Mouse (Mus musculus): ENCODE measurements around the gene Gipc2. TPM values are rescaled to one million over a fixed set of nuclear protein-coding genes. Genes with fewer than 3 reads are reported as not detected.

Gipc2 gene
- polyA plus RNA-seq, 1 experiment from 2014 or later: 9.3 TPM

GRCm38 (mm10) chr3:152193635-152194097 lies 27.6 kb upstream of the Gipc2 start:
- ATAC-seq (ENCODE audit: low FRiP score, low TSS enrichment) (peak; percentile 98), DNase-seq (peak; percentile 94)
- peak overlapping the region; percentile 65 for H3K4me2 ChIP-seq (ENCODE audit: low read length)
- H3K9me3 ChIP-seq (ENCODE audit: control insufficient read depth, low read length): no peaks in the 10 kb centered on the region
- no peaks in the 10 kb centered on the region for H3K27me3 ChIP-seq (ENCODE audit: control insufficient read depth, insufficient read depth, low read length)
- H3K36me3 ChIP-seq (ENCODE audit: control insufficient read depth, insufficient read depth, low read length): no peaks in the 10 kb centered on the region
- under 1% methylated on average over 17 of the region's 17 CpGs for WGBS
- H3K4me3 ChIP-seq (replicated peaks; ENCODE audit: low read depth, low read length): peak overlapping the region; percentile 52
- peak overlapping the region; percentile 76 for H3K27ac ChIP-seq (replicated peaks; ENCODE audit: low read depth, low read length)
- H3K4me1 ChIP-seq (ENCODE audit: control insufficient read depth, insufficient read depth, low read length): peaks cover 12% of the 10 kb centered on the region
- peak overlapping the region; percentile 60 for H3K9ac ChIP-seq (replicated peaks; ENCODE audit: low read length)

GRCm38 (mm10) chr3:152193177-152193576 lies 27.1 kb upstream of the Gipc2 start:
- no peak for DNase-seq
- no peaks in the 10 kb centered on the region for H3K27me3 ChIP-seq (ENCODE audit: control insufficient read depth, insufficient read depth, low read length)
- peak overlapping the region; percentile 60 for H3K9ac ChIP-seq (replicated peaks; ENCODE audit: low read length)
- H3K4me3 ChIP-seq (replicated peaks; ENCODE audit: low read depth, low read length): peak overlapping the region; percentile 52
- no peak for ATAC-seq (ENCODE audit: low FRiP score, low TSS enrichment)
- no peaks in the 10 kb centered on the region for H3K36me3 ChIP-seq (ENCODE audit: control insufficient read depth, insufficient read depth, low read length)
- H3K4me2 ChIP-seq (ENCODE audit: low read length): peak overlapping the region; percentile 65
- H3K27ac ChIP-seq (replicated peaks; ENCODE audit: low read depth, low read length): peak overlapping the region; percentile 76
- H3K9me3 ChIP-seq (ENCODE audit: control insufficient read depth, low read length): no peaks in the 10 kb centered on the region
- whole genome bisulfite sequencing: 9% methylated on average over 7 of the region's 7 CpGs
- peaks cover 12% of the 10 kb centered on the region for H3K4me1 ChIP-seq (ENCODE audit: control insufficient read depth, insufficient read depth, low read length)

GRCm38 (mm10) chr3:152192238-152192931 lies 26.4 kb upstream of the Gipc2 start:
- Histone ChIP-seq H3K4me2 (ENCODE audit: low read length) (peak overlapping the region; percentile 55), H3K4me3 (replicated peaks; ENCODE audit: low read depth, low read length) (peak overlapping the region; percentile 52), H3K36me3 (ENCODE audit: control insufficient read depth, insufficient read depth, low read length) (no peaks in the 10 kb centered on the region), H3K9ac (replicated peaks; ENCODE audit: low read length) (no peak overlapping the region; the same call in none of the 2 replicates), H3K4me1 (ENCODE audit: control insufficient read depth, insufficient read depth, low read length) (peaks cover 12% of the 10 kb centered on the region), H3K9me3 (ENCODE audit: control insufficient read depth, low read length) (no peaks in the 10 kb centered on the region), H3K27me3 (ENCODE audit: control insufficient read depth, insufficient read depth, low read length) (no peaks in the 10 kb centered on the region), H3K27ac (replicated peaks; ENCODE audit: low read depth, low read length) (no peak overlapping the region)
- DNase-seq: peak; percentile 56
- WGBS: 62% methylated on average over 10 of the region's 11 CpGs
- no peak for ATAC-seq (ENCODE audit: low FRiP score, low TSS enrichment)

- Histone ChIP-seq H3K27ac (replicated peaks; ENCODE audit: low read depth, low read length) (no peak overlapping the region), H3K4me2 (ENCODE audit: low read length) (peak overlapping the region; percentile 55), H3K4me3 (replicated peaks; ENCODE audit: low read depth, low read length) (peak overlapping the region; percentile 52), H3K4me1 (ENCODE audit: control insufficient read depth, insufficient read depth, low read length) (peaks cover 12% of the 10 kb centered on the region), H3K9ac (replicated peaks; ENCODE audit: low read length) (peak overlapping the region; percentile 29), H3K36me3 (ENCODE audit: control insufficient read depth, insufficient read depth, low read length) (no peaks in the 10 kb centered on the region), H3K9me3 (ENCODE audit: control insufficient read depth, low read length) (no peaks in the 10 kb centered on the region), H3K27me3 (ENCODE audit: control insufficient read depth, insufficient read depth, low read length) (no peaks in the 10 kb centered on the region)
- peak; percentile 17 for DNase-seq
- no peak for ATAC-seq (ENCODE audit: low FRiP score, low TSS enrichment)
- 63% methylated on average over 6 of the region's 6 CpGs for WGBS
Measured at GRCm38 (mm10) chr3:152191791-152192237, 25.8 kb upstream of the Gipc2 start.

DNA sequence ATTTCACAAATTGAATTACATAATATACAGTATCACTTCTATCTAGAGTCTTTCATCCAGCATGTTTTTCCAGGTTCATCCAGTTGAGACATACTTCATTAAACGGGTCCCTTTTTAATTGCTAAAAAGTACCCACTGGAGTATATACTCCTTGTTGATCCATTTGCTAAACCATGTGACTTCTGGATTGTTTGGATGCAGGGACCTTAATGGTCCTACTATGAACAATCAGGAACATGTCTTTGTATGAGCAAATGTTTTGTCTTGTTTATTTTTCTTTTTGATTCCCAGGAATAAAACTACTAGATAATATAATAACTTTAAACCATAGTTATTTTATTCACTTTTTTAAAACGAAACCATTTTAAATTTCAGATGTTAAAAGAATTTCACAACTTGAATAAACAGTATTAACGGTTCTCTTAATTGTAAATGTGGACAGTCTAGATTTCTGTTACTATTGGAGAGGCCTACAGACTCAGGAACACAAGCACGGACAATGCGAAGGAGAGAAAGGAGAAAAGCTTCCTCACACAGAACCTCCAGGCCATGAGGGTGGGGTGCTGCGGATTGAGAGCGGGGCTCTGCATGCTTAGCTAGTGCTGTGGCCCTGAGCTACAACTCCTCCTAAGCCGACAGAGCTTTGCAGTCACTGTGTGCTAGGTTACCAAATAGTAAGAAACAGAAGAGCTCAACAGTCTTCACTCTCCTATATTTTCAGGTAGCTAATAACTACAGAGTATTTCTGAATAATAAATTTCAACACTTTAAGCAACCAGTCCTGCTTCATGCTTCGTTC lies 24.8 kb upstream of the Gipc2 start:
- no peak overlapping the region for H3K4me3 ChIP-seq (replicated peaks; ENCODE audit: low read depth, low read length)
- DNase-seq (peak; percentile 13), ATAC-seq (ENCODE audit: low FRiP score, low TSS enrichment) (no peak)
- no peaks in the 10 kb centered on the region for H3K9me3 ChIP-seq (ENCODE audit: control insufficient read depth, low read length)
- H3K4me1 ChIP-seq (ENCODE audit: control insufficient read depth, insufficient read depth, low read length): peaks cover 12% of the 10 kb centered on the region
- H3K27ac ChIP-seq (replicated peaks; ENCODE audit: low read depth, low read length): no peak overlapping the region
- WGBS: 82% methylated on average over 9 of the region's 9 CpGs
- H3K27me3 ChIP-seq (ENCODE audit: control insufficient read depth, insufficient read depth, low read length): no peaks in the 10 kb centered on the region
- H3K36me3 ChIP-seq (ENCODE audit: control insufficient read depth, insufficient read depth, low read length): peaks cover 5% of the 10 kb centered on the region
- H3K4me2 ChIP-seq (ENCODE audit: low read length): peak overlapping the region; percentile 33; the same call in 1 of the 2 replicates
- H3K9ac ChIP-seq (replicated peaks; ENCODE audit: low read length): no peak overlapping the region

GRCm38 (mm10) chr3:152189306-152189705 lies 23.3 kb upstream of the Gipc2 start:
- Histone ChIP-seq H3K4me3 (replicated peaks; ENCODE audit: low read depth, low read length) (no peak overlapping the region), H3K4me2 (ENCODE audit: low read length) (no peak overlapping the region), H3K9ac (replicated peaks; ENCODE audit: low read length) (no peak overlapping the region), H3K9me3 (ENCODE audit: control insufficient read depth, low read length) (no peaks in the 10 kb centered on the region), H3K27ac (replicated peaks; ENCODE audit: low read depth, low read length) (no peak overlapping the region), H3K27me3 (ENCODE audit: control insufficient read depth, insufficient read depth, low read length) (no peaks in the 10 kb centered on the region), H3K4me1 (ENCODE audit: control insufficient read depth, insufficient read depth, low read length) (peaks cover 12% of the 10 kb centered on the region), H3K36me3 (ENCODE audit: control insufficient read depth, insufficient read depth, low read length) (peaks cover 19% of the 10 kb centered on the region)
- no peak for ATAC-seq (ENCODE audit: low FRiP score, low TSS enrichment)
- DNase-seq: no peak
- 70% methylated on average over 4 of the region's 4 CpGs for WGBS

DNA sequence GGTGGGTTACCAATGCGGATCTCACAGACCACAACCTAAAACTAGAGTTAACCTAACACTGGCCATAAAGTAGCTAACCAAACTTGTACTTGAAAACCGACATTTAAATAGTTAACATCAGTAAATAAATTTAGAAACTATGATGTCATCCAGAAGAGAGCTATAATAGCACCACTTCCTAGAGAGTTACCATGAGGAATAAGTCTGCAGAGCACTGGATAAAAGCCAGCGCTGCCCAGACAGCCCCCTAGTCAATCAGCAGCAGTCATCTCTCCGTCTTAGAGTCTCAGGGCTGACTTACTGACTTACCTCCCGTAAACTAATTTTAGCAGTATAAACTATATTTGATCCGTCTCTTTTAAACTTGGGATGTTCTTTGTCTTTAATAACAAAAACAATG lies 20.1 kb upstream of the Gipc2 start:
- H3K4me3 ChIP-seq (replicated peaks; ENCODE audit: low read depth, low read length): no peak overlapping the region
- H3K9me3 ChIP-seq (ENCODE audit: control insufficient read depth, low read length): no peaks in the 10 kb centered on the region
- no peak overlapping the region for H3K27ac ChIP-seq (replicated peaks; ENCODE audit: low read depth, low read length)
- no peaks in the 10 kb centered on the region for H3K27me3 ChIP-seq (ENCODE audit: control insufficient read depth, insufficient read depth, low read length)
- DNase-seq (no peak), ATAC-seq (ENCODE audit: low FRiP score, low TSS enrichment) (no peak)
- 93% methylated on average over 6 of the region's 6 CpGs for WGBS
- no peak overlapping the region for H3K9ac ChIP-seq (replicated peaks; ENCODE audit: low read length)
- H3K4me1 ChIP-seq (ENCODE audit: control insufficient read depth, insufficient read depth, low read length): no peaks in the 10 kb centered on the region
- H3K36me3 ChIP-seq (ENCODE audit: control insufficient read depth, insufficient read depth, low read length): peaks cover 20% of the 10 kb centered on the region
- H3K4me2 ChIP-seq (ENCODE audit: low read length): no peak overlapping the region

DNA sequence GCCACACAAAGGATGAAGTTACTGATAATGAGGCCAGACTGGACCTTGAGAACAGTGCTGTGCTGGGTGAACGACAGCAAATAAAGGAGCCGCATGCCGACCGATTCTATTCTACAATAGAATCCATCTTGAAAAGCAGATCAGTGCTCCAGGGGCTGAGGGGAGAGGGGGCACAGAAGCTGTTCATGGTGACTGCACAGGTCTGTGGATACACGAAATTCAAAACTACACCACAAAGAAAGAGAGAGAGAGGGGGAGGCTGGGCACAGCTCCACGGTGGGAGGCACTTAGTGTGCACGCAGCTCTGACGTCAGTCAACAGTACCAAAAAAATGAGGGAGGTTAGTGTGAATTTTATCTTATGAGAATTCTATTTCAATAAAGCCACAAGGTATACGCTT lies 17.5 kb upstream of the Gipc2 start:
- ATAC-seq (ENCODE audit: low FRiP score, low TSS enrichment): no peak
- 47% methylated on average over 9 of the region's 9 CpGs for whole genome bisulfite sequencing
- no peak overlapping the region for H3K4me3 ChIP-seq (replicated peaks; ENCODE audit: low read depth, low read length)

More for the DNA sequence above, 17.5 kb upstream of the Gipc2 start:
- no peak for DNase-seq
- no peaks in the 10 kb centered on the region for H3K27me3 ChIP-seq (ENCODE audit: control insufficient read depth, insufficient read depth, low read length)
- no peak overlapping the region for H3K4me2 ChIP-seq (ENCODE audit: low read length)
- peaks cover 20% of the 10 kb centered on the region for H3K36me3 ChIP-seq (ENCODE audit: control insufficient read depth, insufficient read depth, low read length)
- no peak overlapping the region for H3K27ac ChIP-seq (replicated peaks; ENCODE audit: low read depth, low read length)
- no peaks in the 10 kb centered on the region for H3K9me3 ChIP-seq (ENCODE audit: control insufficient read depth, low read length)
- H3K9ac ChIP-seq (replicated peaks; ENCODE audit: low read length): no peak overlapping the region
- no peaks in the 10 kb centered on the region for H3K4me1 ChIP-seq (ENCODE audit: control insufficient read depth, insufficient read depth, low read length)

All from midbrain, embryonic 14.5 days (tissue).